Comparison of ENCODE assay signal across 28 mouse cellular contexts in the genomic region with DNA sequence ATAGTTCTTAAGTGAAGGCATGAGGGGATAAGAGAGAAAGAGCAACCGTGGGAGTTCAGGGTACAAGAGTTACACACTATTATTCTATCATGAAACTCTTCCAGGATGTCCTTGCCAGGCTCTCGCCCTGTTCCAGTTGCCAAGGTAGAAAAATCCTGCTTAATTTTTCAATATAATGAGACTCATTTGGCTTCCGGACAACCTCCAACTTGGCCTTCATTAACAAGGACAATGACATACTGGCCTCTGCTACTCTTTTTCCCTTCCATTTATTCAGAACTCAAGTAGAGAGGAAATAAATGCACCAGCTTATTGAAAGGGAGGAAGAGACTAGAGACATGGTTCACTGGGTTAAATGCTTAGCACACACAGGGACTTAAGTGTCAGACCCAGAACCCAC.
DNase-seq lines count a peak whose midpoint lies in the region; TF ChIP-seq lines count a peak whose summit lies in the region.
"Had no signal": no experiment of that assay in that cellular context is flagged by ENCODE, and none has a peak within 500 bp of the region (broad histone marks: within the 10 kb centered on the region; RNA-seq: fewer than 3 reads in every experiment).

No protein-coding gene starts in this region.

- H3K4me3 ChIP-seq in layer of hippocampus, adult 2 months = no peak overlapping the region
- H3K4me3 ChIP-seq: embryonic facial prominence, embryonic 13.5 days; erythroblast, embryonic 14.5 days; forebrain, embryonic 12.5 days; heart, adult 2 months; heart, embryonic 13.5 days; kidney, embryonic 15.5 days; limb, embryonic 15.5 days; midbrain, embryonic 12.5 days had no signal

- no peak for TF ChIP-seq CTCF in layer of hippocampus, adult 2 months (conservative IDR thresholded peaks at IDR 0.05)

- peak overlapping the region; percentile 32 for H3K27ac ChIP-seq in layer of hippocampus, adult 2 months
- H3K27ac ChIP-seq: embryonic facial prominence, embryonic 13.5 days; forebrain, embryonic 12.5 days; heart, adult 2 months; heart, embryonic 13.5 days; kidney, embryonic 15.5 days; limb, embryonic 15.5 days; liver, embryonic 14.5 days; midbrain, embryonic 12.5 days had no signal

- peak; percentile 38 to 82 for DNase-seq in adrenal gland, adult (ENCODE audit: inconsistent age in 2 of 2, low spot score in 1 of 2)
- DNase-seq in adrenal gland, postnatal 25 days = no peak
- peak; percentile 2 to 34 for DNase-seq in frontal cortex, adult 2 months (ENCODE audit: extremely low spot score in 1 of 2, low spot score in 1 of 2)
- no peak for DNase-seq in frontal cortex, postnatal 10 days (ENCODE audit: low spot score in 2 of 2)
- DNase-seq in layer of hippocampus, adult 2 months (ENCODE audit: low spot score in 2 of 2) = peak in 1 of 2 experiments; percentile 7
- DNase-seq in layer of hippocampus, adult 9-10 months (ENCODE audit: low spot score) = no peak
- DNase-seq in Muller cell, postnatal 12 days (ENCODE audit: inconsistent ontology term) = peak; percentile 61
- DNase-seq in embryo, embryonic 9.5 days (ENCODE audit: extremely low spot score) = no peak
- DNase-seq: cerebellum, adult 11-12 months; cerebellum, postnatal 25 days; gastrocnemius, postnatal 36 days; heart, adult 2 months; heart, postnatal 14 days; kidney, adult 11 months; kidney, postnatal 36 days; left cerebral cortex, postnatal 4 days; lung, embryonic 14.5 days; right cerebral cortex, postnatal 14 days; spleen, adult 18-20 months; thymus, postnatal 25 days had no signal

Comparison
In these comparisons a context has a peak if more than half of its experiments do, and no peak if none do; other contexts are left out.
1. DNase-seq: peak in adrenal gland, adult (2 of 2), frontal cortex, adult 2 months (2 of 2) and Muller cell, postnatal 12 days (single experiment); none in adrenal gland, postnatal 25 days (single experiment), frontal cortex, postnatal 10 days (0 of 2), layer of hippocampus, adult 9-10 months (single experiment) and embryo, embryonic 9.5 days (single experiment).